Mouse (Mus musculus): Measurements from ENCODE around the gene Olfr323.

DNA sequence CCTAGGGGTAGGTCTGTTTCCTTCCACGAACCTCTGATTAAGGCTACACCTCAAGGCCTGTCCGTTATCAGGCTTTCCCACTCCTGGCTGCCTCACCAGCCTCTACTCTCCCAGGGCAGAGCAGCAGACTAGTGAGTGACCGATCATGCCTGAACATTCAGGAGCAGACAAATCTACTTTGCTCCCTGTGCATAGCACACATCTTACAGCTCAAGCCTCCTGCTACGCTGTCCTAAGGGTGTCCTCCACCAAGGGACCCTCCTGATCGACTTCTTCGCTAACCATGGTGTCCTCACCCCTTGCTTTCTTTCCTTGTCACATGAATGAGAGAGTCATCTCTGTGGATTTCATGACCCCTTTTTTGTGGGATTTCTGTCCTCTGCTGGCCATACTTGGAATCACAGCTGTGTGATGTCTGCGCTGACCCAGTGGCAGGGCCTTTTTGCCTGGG, 42.4 kb downstream of the Olfr323 start:
- peak; percentile 94 for TF ChIP-seq CTCF (IDR thresholded peaks at IDR 0.05; ENCODE audit: low read depth)
- peak; percentile 85 for TF ChIP-seq EP300 (IDR thresholded peaks at IDR 0.05; ENCODE audit: low read depth)

All from liver, embryonic 14.5 days (tissue).